Mouse (Mus musculus): ENCODE measurements around the gene Smpd1. TPM values are rescaled to one million over a fixed set of nuclear protein-coding genes. Genes with fewer than 3 reads are reported as not detected.

The Smpd1 gene
- polyA plus RNA-seq, 1 experiment from 2014 or later = 91.4 TPM

- peak; percentile 73 for ATAC-seq (ENCODE audit: low FRiP score)
- H3K27me3 ChIP-seq (replicated peaks) = no peaks in the 10 kb centered on the region
- peak overlapping the region; percentile 83 for H3K4me3 ChIP-seq (replicated peaks)
- peak overlapping the region; percentile 73 for H3K4me2 ChIP-seq
- H3K4me1 ChIP-seq = peaks cover 48% of the 10 kb centered on the region
- H3K9ac ChIP-seq (replicated peaks) = peak overlapping the region; percentile 80
- no peaks in the 10 kb centered on the region for H3K36me3 ChIP-seq
- no peaks in the 10 kb centered on the region for H3K9me3 ChIP-seq (replicated peaks)
- peak overlapping the region; percentile 98 for H3K27ac ChIP-seq (replicated peaks)
- WGBS = 3% methylated on average over 19 of the region's 22 CpGs
Measured at GRCm38 (mm10) chr7:105580627-105581089, 26.5 kb downstream of the Smpd1 start.

- ATAC-seq (ENCODE audit: low FRiP score) = peak; percentile 93
- no peaks in the 10 kb centered on the region for H3K36me3 ChIP-seq
- H3K4me2 ChIP-seq = peak within 1 kb of the TSS; percentile 73
- peak within 1 kb of the TSS; percentile 80 for H3K9ac ChIP-seq (replicated peaks)
- H3K4me3 ChIP-seq (replicated peaks) = peak within 1 kb of the TSS; percentile 83
- H3K27ac ChIP-seq (replicated peaks) = peak within 1 kb of the TSS; percentile 98
- H3K4me1 ChIP-seq = peaks cover 43% of the 10 kb centered on the region
- under 1% methylated on average over 53 of the region's 54 CpGs for WGBS
- no peaks in the 10 kb centered on the region for H3K27me3 ChIP-seq (replicated peaks)
- H3K9me3 ChIP-seq (replicated peaks) = no peaks in the 10 kb centered on the region
Measured at GRCm38 (mm10) chr7:105581094-105581703, 27.0 kb downstream of the Smpd1 start, which contains the start of gene Apbb1. Gene Apbb1 (minus strand): TSS chr7:105581653.

- Histone ChIP-seq H3K36me3 (no peaks in the 10 kb centered on the region), H3K9me3 (replicated peaks) (no peaks in the 10 kb centered on the region), H3K9ac (replicated peaks) (peak overlapping the region; percentile 80), H3K27ac (replicated peaks) (peak overlapping the region; percentile 98), H3K27me3 (replicated peaks) (no peaks in the 10 kb centered on the region), H3K4me3 (replicated peaks) (peak overlapping the region; percentile 83), H3K4me1 (peaks cover 36% of the 10 kb centered on the region), H3K4me2 (peak overlapping the region; percentile 73)
- no peak for ATAC-seq (ENCODE audit: low FRiP score)
- 73% methylated on average over 2 of the region's 2 CpGs for WGBS
Measured at GRCm38 (mm10) chr7:105581959-105582358, 27.8 kb downstream of the Smpd1 start.

GRCm38 (mm10) chr7:105588325-105588912, 34.3 kb downstream of the Smpd1 start:
- no peaks in the 10 kb centered on the region for H3K36me3 ChIP-seq
- 82% methylated on average over 9 of the region's 9 CpGs for WGBS
- H3K9ac ChIP-seq (replicated peaks) = no peak overlapping the region
- H3K4me1 ChIP-seq = no peaks in the 10 kb centered on the region
- H3K27me3 ChIP-seq (replicated peaks) = no peaks in the 10 kb centered on the region
- no peak overlapping the region for H3K4me2 ChIP-seq
- H3K4me3 ChIP-seq (replicated peaks) = no peak overlapping the region
- ATAC-seq (ENCODE audit: low FRiP score) = no peak
- H3K27ac ChIP-seq (replicated peaks) = no peak overlapping the region
- H3K9me3 ChIP-seq (replicated peaks) = no peaks in the 10 kb centered on the region

GRCm38 (mm10) chr7:105590097-105590496, 35.9 kb downstream of the Smpd1 start:
- H3K27me3 ChIP-seq (replicated peaks) = no peaks in the 10 kb centered on the region
- 39% methylated on average over 7 of the region's 7 CpGs for WGBS
- no peak for ATAC-seq (ENCODE audit: low FRiP score)

GRCm38 (mm10) chr7:105602860-105603623, 48.9 kb downstream of the Smpd1 start:
- H3K27me3 ChIP-seq (replicated peaks) = no peaks in the 10 kb centered on the region
- 39% methylated on average over 9 of the region's 9 CpGs for WGBS
- no peak overlapping the region for H3K9ac ChIP-seq (replicated peaks)

More at GRCm38 (mm10) chr7:105590097-105590496, 35.9 kb downstream of the Smpd1 start:
- H3K4me2 ChIP-seq = no peak overlapping the region
- H3K4me3 ChIP-seq (replicated peaks) = no peak overlapping the region
- no peaks in the 10 kb centered on the region for H3K36me3 ChIP-seq
- no peaks in the 10 kb centered on the region for H3K4me1 ChIP-seq
- no peaks in the 10 kb centered on the region for H3K9me3 ChIP-seq (replicated peaks)
- H3K9ac ChIP-seq (replicated peaks) = no peak overlapping the region
- H3K27ac ChIP-seq (replicated peaks) = no peak overlapping the region

More at GRCm38 (mm10) chr7:105602860-105603623, 48.9 kb downstream of the Smpd1 start:
- Histone ChIP-seq H3K4me2 (no peak overlapping the region), H3K27ac (replicated peaks) (no peak overlapping the region), H3K4me3 (replicated peaks) (no peak overlapping the region), H3K4me1 (no peaks in the 10 kb centered on the region), H3K9me3 (replicated peaks) (no peaks in the 10 kb centered on the region), H3K36me3 (no peaks in the 10 kb centered on the region)
- ATAC-seq (ENCODE audit: low FRiP score) = no peak

Other genes starting within 250 kb of the Smpd1 start
- not detected in 2 replicates for gene Olfr689, start 243.2 kb upstream of the Smpd1 start, polyA plus RNA-seq (2015; fragmentation: Nextera tagmentation; extraction: Ambion mirVana)
- not detected in 2 replicates for gene Olfr690, start 220.3 kb upstream of the Smpd1 start, polyA plus RNA-seq (2015; fragmentation: Nextera tagmentation; extraction: Ambion mirVana)
- gene Olfr691, start 212.1 kb upstream of the Smpd1 start, polyA plus RNA-seq (2015; fragmentation: Nextera tagmentation; extraction: Ambion mirVana) = 0.23 and 0.26 TPM in 2 replicates
- gene Olfr692, start 186.1 kb upstream of the Smpd1 start, polyA plus RNA-seq (2015; fragmentation: Nextera tagmentation; extraction: Ambion mirVana) = not detected in 2 replicates
- not detected in 2 replicates for gene Gm5901, start 179.3 kb upstream of the Smpd1 start, polyA plus RNA-seq (2015; fragmentation: Nextera tagmentation; extraction: Ambion mirVana)
- gene Fam160a2, start 154.3 kb upstream of the Smpd1 start, polyA plus RNA-seq (2015; fragmentation: Nextera tagmentation; extraction: Ambion mirVana) = 39.0 and 41.9 TPM in 2 replicates
- gene Cnga4, start 149.8 kb upstream of the Smpd1 start, polyA plus RNA-seq (2015; fragmentation: Nextera tagmentation; extraction: Ambion mirVana) = 0.08 and 0.09 TPM in 2 replicates
- gene Cckbr, start 128.6 kb upstream of the Smpd1 start, polyA plus RNA-seq (2015; fragmentation: Nextera tagmentation; extraction: Ambion mirVana) = 5.3 and 6.2 TPM in 2 replicates
- gene Cavin3, start 72.1 kb upstream of the Smpd1 start, polyA plus RNA-seq (2015; fragmentation: Nextera tagmentation; extraction: Ambion mirVana) = 34.6 and 39.9 TPM in 2 replicates
- gene Apbb1, start 27.3 kb downstream of the Smpd1 start, polyA plus RNA-seq (2015; fragmentation: Nextera tagmentation; extraction: Ambion mirVana) = 248 and 299 TPM in 2 replicates
- 0.36 and 0.59 TPM in 2 replicates for gene Hpx, start 45.8 kb downstream of the Smpd1 start, polyA plus RNA-seq (2015; fragmentation: Nextera tagmentation; extraction: Ambion mirVana)
- 91.6 and 107 TPM in 2 replicates for gene Trim3, start 79.2 kb downstream of the Smpd1 start, polyA plus RNA-seq (2015; fragmentation: Nextera tagmentation; extraction: Ambion mirVana)
- gene Timm10b, start 85.7 kb downstream of the Smpd1 start, polyA plus RNA-seq (2015; fragmentation: Nextera tagmentation; extraction: Ambion mirVana) = 163 and 179 TPM in 2 replicates
- gene Arfip2, start 86.1 kb downstream of the Smpd1 start, polyA plus RNA-seq (2015; fragmentation: Nextera tagmentation; extraction: Ambion mirVana) = 82.0 and 89.0 TPM in 2 replicates
- gene Gm45799, start 86.2 kb downstream of the Smpd1 start, polyA plus RNA-seq (2015; fragmentation: Nextera tagmentation; extraction: Ambion mirVana) = 16.4 and 16.6 TPM in 2 replicates
- gene Dnhd1, start 96.5 kb downstream of the Smpd1 start, polyA plus RNA-seq (2015; fragmentation: Nextera tagmentation; extraction: Ambion mirVana) = 1.3 and 1.9 TPM in 2 replicates
- gene Ilk, start 182.2 kb downstream of the Smpd1 start, polyA plus RNA-seq (2015; fragmentation: Nextera tagmentation; extraction: Ambion mirVana) = 204 and 227 TPM in 2 replicates
- 27.8 and 28.8 TPM in 2 replicates for gene Rrp8, start 183.0 kb downstream of the Smpd1 start, polyA plus RNA-seq (2015; fragmentation: Nextera tagmentation; extraction: Ambion mirVana)
- 101 and 102 TPM in 2 replicates for gene Taf10, start 190.0 kb downstream of the Smpd1 start, polyA plus RNA-seq (2015; fragmentation: Nextera tagmentation; extraction: Ambion mirVana)
- 41.4 and 50.2 TPM in 2 replicates for gene Tpp1, start 197.9 kb downstream of the Smpd1 start, polyA plus RNA-seq (2015; fragmentation: Nextera tagmentation; extraction: Ambion mirVana)
- gene Dchs1, start 233.3 kb downstream of the Smpd1 start, polyA plus RNA-seq (2015; fragmentation: Nextera tagmentation; extraction: Ambion mirVana) = 10.0 and 10.8 TPM in 2 replicates

Measured in neural tube, embryonic 15.5 days (tissue).